Mouse (Mus musculus) kidney, postnatal 4 days (tissue): Measurements from ENCODE around the gene Folr1.
A peak's percentile ranks its signal among the peaks of the same experiment; 100 is the strongest.

ENCODE experiments used
- DNase-seq, 2 experiments: peaks; one replicate each; pipeline ENCODE4 v3.0.0; 2021; ENCODE audit warnings: mixed read lengths in 2 of 2

Folr1 gene

DNA sequence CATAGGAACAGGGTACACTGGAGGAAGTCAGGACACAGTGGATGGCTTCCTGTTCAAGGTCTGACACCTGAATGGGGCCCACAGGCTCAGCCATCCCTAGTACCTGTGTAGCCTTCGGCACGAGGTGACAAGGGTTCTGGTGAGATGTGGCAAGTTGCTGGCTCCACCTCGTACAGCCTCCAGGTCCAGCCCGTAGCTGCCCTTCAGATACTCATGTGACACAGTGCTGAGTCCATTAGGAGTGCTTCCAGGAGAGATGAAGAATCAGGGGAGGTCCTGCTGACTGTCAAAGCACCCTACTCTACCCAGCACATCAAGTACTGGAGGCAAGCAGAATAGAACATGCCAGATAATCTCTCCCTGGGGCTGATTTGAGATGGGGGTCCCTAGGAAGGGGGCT, 38.2 kb downstream of the Folr1 start:
- DNase-seq = no peak

DNA sequence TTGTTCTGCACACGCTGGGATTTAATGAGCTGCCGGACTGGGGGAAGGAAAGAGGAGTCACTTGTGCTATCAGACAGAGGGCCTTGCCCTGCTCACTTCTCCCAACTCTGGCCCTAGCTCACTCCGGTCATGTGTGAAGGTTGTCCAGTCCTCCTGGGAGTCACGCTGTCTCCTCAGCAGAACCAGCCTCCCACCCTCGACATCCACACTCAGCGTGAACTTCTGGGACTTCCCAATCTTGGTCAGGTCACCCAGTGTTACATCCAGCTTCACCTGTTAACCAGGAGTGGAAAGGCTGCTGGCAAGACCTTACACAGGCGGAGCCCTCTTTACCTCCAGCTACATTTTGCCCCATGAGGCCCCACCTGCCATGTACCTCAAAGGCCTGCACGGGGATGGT, 39.2 kb downstream of the Folr1 start:
- DNase-seq = no peak

DNA sequence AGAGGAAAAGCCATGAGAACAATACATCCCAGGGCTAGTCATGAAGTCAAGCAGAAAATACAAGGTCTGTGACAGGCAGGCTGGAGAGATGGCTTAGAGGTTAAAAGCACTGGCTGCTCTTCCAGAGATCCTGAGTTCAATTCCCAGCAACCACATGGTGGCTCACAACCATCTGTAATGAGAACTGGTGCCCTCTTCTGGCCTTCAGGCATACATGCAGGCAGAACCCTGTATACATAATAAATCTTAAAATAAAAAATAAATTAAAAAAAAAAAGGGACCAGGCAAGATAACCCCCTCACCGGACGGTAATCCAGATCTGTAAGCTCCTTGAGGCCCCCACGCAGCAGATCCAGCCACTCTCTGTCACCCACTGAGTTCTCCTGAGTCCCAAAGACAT, 40.2 kb downstream of the Folr1 start:
- DNase-seq = no peak

DNA sequence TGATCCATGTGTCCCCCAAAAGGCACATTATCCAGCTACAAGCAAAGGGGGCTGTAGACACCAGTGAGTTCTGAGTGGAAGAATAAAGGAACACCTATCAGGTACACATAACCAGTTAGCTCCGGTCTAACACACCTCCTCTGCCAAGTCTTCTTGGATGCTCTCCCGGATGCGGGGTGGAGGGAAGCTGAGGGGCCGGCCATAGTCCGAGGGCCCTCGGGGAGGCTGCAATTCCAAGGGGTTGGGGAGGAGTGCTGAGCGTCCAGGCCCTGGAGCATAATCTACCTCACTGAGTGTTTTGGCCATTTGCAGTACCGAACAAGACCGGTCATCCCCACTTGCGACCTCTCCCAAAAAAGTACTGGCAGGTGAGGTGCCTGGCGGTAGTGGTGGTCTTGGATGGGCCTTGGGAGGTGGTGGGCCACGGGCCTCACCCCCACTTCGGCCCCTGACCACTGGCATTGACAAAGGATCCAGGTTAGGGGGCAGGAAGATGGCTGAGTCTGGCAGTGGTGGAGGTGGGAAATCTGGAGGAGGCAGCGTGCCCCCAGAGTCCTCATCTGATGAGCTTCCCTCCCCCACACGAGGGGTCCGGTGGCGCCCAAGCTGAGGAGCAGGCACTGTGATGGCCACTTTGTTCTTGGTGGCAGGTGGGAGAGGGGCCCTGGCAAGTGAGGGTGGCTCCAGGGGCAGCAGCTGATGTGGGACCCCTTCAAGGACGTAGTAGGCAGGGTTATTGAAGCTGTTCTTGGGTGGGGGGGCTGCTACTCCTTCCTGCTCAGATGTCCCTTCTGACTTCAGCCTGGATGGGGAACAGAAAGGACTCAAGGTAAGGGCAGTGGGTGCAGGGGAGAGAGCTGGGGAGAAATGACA, 46.6 kb downstream of the Folr1 start:
- DNase-seq = no peak

DNA sequence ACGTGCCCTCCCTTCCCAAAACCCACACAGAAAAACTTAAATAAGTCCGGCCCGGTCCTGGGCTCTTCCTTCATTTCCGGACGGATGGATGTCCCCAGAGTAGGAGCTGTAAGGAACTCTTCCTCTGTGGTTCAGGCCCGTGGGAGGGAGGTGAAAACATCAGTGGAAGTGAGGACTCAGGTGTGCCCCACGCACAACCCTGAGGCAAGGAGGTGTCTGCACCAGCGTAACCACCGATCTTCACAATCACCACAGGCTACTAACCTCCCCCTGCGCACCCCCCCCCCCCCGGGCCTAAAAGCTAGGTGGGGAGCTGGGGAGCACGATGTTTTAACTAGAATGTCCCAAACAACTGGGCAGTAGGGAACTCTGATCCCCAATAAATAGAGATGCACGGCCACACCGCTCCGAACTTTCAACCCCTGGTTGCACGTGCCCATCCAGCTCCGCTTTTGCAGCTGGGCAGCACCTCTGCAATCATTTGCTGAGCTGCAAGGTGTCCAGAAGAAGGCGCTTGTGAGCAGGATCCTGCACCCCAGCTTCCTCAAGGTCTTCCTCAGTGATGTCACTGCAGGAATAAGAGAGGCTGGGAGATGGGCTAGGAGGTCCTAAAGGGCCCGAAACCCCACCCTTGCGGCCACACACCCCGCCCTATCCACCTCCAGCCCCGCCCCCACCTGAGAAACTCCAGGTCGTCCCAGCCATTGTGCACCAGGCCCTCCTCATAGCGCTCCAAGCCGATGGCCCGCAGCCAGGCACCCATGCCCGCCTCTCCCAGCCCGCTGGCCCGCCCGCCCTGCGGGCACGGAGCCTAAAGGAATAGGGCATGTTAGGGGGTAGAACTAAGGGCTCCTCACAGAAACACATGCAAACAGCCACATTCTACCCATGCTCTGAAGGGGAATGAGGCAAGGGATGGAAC, 47.5 kb downstream of the Folr1 start:
- DNase-seq = peak; percentile 64 to 71

DNA sequence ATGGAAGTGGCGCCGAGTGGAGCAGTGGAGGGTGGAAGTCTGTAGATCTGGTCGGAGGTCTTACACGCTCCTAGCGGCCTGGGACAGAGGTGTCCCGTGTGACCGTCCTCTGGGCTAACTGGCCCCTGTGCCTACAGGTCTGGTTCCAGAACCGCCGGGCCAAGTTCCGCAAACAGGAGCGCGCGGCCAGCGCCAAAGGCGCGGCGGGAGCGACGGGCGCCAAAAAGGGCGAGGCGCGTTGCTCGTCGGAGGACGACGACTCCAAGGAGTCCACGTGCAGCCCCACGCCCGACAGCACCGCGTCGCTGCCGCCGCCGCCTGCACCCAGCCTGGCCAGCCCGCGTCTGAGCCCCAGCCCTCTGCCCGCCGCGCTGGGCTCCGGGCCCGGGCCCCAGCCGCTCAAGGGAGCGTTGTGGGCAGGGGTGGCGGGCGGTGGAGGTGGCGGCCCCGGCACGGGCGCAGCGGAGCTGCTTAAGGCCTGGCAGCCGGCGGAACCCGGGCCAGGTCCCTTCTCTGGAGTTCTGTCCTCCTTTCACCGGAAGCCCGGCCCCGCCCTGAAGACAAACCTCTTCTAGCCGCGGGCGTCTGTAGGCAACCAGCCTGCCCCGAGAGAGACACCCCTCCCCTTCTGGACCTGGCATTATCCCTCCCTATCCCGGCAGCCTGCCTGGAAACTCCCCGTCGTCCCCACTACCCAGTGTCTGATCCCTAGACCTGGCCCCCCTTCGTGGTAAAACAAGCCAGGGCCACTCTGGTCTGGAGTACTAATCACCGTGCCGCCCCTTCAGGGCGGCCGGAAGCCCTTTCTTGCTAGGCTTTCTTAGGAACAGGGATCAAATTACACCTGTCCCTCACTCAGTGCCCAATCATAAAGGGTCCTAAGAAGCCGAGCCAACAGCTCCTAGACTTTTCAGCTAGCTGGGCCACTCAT, 48.8 kb downstream of the Folr1 start:
- peak; percentile 65 to 76 for DNase-seq

DNA sequence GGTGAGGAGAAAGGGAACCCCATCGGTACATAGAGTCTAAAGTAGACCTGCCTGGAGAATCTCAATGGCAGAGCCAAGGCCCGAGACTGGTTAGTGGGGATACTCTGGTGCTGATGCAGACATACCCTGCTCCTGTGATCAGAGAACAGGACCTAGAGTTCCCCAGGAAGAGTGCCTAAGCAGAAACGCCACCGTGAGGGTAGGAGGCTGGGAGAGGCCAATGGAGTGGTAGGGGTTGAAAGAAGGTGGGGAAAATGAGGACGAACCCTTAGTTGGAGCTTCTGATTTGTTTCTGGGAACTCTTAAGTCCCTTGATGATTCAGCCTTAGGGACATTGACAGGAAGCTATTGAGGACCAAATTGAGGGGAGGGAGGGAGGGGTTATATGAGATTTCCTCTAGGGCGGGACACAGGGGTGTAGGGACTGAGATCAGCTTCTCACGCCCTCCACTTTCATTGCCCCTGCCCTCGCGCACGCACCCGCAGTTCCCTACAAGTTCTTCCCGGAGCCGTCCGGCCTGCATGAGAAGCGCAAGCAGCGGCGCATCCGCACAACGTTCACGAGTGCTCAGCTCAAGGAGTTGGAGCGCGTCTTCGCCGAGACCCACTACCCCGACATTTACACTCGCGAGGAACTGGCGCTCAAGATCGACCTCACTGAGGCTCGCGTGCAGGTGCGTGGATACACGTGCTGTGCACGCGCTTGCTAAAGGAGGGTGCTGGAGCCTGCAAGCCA, 50.1 kb downstream of the Folr1 start:
- DNase-seq = peak; percentile 39 to 47

DNA sequence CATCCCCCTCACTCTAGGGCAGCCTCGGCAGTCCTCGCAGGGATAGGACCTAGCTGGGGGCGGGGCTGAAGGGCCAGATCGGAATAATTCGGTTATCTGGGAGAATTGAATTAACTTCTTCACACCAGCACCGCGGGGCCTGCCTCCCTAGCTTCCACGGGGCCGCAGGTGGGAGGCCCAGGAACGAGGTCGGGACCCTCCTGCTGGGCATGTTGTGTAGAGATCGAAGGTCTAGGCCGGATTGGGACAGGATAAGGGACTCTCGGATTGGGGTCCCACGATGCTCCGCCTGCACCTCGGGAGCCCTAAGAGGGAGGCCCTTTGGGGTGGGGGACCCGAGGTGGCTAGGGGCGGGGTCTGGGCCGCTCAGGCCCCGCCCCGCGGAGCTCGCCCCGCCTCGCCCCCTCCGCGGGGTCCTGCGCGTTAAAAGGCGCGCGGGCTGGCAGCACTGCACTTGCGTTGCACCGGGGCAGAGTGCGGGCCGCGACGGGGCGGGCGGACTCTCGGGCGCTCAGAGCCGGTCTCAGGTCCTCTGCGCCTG, 52.7 kb downstream of the Folr1 start, which contains the start of gene Phox2a:
Phox2a (plus strand) TSS at position 453 of the 541 bp plus-strand sequence.
- DNase-seq = no peak
